Mouse (Mus musculus) left cerebral cortex, adult 9 months (tissue): Measurements from ENCODE around the gene Nfib.

Experiments
- DNase-seq, 2 experiments: peaks; one replicate each; pipeline ENCODE4 v3.0.0; 2022; ENCODE audit warnings: low spot score in 2 of 2

Nfib gene

GRCm38 (mm10) chr4:82624285-82625045 is 81.1 kb downstream of the Nfib start:
- DNase-seq, result no peak

- DNase-seq, result no peak
Observed at GRCm38 (mm10) chr4:82623835-82624234, 81.7 kb downstream of the Nfib start.

DNA sequence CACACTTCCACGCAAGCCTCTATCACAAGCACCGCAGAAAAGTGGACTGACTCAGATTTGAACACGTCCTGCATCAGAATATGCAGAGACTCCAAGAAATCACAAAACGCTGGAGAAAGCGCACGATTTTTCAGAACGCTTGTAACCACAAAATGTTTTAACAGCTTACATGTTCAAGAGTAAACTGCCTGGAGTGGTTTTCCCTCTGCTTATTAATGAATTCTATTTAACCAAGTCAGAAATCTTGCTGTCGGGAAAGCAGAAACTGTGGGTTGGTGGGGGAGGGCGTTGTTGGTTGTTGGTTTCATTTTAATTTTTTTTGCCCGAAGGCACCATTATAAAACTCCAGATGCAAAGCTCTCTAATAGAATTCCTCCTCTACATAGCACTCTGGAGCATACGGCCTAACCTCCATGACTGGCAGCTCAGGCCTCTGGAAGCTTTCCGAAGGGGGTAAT is 82.4 kb downstream of the Nfib start:
- no peak for DNase-seq

DNA sequence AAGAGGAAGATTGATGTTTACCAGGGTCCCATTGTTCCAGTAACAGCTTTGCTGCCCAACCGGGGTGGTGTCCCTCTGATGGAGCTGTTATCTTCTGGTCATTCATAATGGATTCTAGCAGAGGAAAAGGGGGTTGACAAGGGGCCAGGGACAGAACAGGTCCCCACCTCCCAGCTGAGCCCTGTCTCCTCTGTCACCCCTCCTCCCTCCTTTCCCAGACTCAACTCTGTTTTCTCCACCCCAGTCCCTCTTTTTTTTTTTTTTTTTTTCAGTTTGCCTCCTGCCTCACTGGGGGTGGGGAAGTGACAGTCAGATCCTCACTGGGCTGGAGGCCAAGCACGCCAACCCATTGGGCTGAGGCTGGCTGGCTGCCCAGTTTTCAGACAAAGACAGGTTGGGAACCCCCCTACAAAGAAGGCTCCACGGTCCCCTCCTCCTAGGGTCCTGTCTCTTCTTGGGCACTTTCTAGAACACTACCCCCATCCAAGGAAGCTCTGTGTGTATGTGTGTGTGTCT is 83.2 kb downstream of the Nfib start:
- DNase-seq, result peak in 1 of 2 experiments; percentile 64

GRCm38 (mm10) chr4:82619539-82619941 is 86.0 kb downstream of the Nfib start:
- peak; percentile 49 to 76 for DNase-seq

DNA sequence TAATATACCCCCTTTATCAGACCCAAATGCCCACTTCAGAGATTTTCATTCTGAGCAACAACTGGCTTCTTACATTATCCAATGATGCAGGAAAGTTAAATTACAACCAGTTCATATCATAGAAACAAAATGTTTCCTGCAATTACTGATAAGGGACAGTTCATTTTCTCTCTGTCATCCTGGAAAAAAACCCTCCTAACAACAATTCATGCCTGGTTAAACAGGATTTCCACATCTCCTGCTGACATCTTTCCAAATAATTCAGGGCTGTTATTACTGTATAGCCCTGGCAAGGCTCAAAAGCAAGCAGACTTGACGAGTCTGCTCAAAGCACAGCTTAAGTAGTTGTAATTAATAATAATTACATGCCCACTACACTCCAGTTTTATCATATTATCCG is 86.5 kb downstream of the Nfib start:
- no peak for DNase-seq

- DNase-seq, result no peak
Observed at GRCm38 (mm10) chr4:82617257-82617656, 88.3 kb downstream of the Nfib start.

- DNase-seq, result no peak
Observed at GRCm38 (mm10) chr4:82615712-82616111, 89.8 kb downstream of the Nfib start.

- DNase-seq, result no peak
Observed at GRCm38 (mm10) chr4:82614466-82614805, 91.1 kb downstream of the Nfib start.

DNA sequence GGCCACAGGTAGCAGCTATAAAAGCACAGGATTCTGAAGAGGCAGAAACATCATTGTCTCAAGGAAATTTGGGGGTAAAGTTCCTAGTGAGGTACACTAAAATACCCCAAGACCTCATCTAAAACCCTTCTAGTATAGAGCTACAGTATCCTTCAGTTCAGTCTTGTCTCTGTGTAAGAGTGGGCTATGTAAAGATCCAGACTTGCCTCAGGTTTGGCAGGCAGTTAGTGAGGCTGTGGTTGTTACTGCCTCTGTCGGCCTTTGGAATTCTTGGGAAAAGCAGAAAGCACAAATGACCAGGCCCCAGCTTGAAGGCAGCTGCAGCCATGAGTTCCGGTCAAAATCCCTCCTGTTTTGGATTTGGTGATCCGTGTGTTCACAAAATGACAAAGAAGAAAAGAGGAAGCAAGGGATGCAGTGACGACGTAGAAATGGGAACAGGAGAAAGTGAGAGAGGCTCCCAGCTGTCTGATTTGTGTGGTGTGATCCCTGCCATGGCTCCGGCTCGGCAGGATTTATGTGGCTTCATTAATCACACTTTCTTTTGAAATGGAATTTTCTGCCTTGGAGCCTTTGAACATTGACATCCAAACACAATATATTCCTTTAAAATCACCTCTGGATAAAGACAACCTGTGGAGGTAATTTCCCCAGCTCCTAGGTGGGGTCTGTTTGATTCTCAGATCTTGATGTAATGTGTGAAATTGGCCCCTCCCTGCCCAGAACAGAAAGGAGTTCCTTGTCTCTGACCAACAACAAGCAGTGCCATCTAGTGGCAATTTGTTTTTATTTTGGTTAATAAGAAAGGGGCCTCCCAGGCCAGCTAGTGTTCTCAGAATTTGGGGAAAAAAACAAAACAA is 91.7 kb downstream of the Nfib start:
- peak in 1 of 2 experiments; percentile 46 for DNase-seq

DNA sequence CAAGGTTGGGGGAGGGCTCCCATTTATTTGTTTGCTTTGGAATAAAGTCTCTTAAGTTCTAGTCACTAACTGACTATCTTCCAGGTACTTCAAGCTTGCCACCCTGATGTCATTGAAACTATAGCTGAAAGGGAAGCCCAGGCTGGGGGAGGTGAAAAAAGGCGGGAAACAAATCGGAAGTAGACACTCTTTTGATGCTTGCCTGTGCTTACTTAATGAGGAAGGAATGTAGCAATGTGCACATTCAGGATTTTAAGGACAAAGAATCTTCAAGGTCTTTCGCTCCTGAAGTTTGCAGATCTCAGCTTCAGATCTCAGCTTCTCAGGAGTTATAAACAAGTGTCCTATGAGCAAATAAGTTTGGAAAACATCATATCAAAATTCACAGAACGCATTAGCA is 95.9 kb downstream of the Nfib start:
- no peak for DNase-seq

GRCm38 (mm10) chr4:82608768-82609610 is 96.6 kb downstream of the Nfib start:
- DNase-seq, result no peak

GRCm38 (mm10) chr4:82607266-82607665 is 98.3 kb downstream of the Nfib start:
- no peak for DNase-seq

- no peak for DNase-seq
Observed at GRCm38 (mm10) chr4:82606351-82606750, 99.2 kb downstream of the Nfib start.

DNA sequence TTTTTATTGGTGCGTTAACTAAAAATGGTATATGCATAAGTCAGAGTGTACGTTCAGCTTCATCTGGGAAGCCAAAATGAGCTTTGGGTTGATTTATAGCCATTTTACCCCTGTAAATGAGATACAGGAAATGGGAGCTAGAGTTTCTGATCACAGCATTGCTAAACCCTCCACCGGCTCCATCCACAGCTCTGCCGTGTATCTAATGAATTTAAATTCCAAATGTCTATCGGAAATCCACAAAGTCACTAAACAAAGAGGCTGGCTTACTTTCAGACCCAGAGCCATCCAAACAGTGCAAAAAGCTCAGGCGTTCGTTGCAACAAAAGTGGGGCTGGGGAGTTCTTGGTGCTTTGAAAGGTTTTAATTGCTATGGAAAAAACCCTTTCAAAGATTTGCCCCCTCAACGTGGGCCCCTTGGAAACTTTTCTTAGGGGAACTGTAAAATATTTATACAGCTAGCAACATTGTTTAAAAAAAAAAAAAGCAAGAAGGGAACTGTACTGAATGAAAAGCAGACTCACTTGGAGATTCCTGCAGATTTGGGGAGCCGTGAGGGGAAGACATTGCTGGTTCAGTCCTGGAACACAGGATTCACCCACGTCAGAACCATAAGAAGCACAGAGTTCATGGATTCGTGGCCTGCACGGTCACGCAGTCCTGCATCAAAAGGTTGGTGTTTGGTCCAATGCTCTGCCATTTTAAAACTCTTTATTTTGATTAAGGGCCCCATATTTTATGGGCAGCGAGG is 100.3 kb downstream of the Nfib start:
- no peak for DNase-seq

GRCm38 (mm10) chr4:82604501-82604900 is 101.0 kb downstream of the Nfib start:
- no peak for DNase-seq

- no peak for DNase-seq
Observed at GRCm38 (mm10) chr4:82600636-82601035, 104.9 kb downstream of the Nfib start.

- DNase-seq, result no peak
Observed at GRCm38 (mm10) chr4:82598436-82598835, 107.1 kb downstream of the Nfib start.

DNA sequence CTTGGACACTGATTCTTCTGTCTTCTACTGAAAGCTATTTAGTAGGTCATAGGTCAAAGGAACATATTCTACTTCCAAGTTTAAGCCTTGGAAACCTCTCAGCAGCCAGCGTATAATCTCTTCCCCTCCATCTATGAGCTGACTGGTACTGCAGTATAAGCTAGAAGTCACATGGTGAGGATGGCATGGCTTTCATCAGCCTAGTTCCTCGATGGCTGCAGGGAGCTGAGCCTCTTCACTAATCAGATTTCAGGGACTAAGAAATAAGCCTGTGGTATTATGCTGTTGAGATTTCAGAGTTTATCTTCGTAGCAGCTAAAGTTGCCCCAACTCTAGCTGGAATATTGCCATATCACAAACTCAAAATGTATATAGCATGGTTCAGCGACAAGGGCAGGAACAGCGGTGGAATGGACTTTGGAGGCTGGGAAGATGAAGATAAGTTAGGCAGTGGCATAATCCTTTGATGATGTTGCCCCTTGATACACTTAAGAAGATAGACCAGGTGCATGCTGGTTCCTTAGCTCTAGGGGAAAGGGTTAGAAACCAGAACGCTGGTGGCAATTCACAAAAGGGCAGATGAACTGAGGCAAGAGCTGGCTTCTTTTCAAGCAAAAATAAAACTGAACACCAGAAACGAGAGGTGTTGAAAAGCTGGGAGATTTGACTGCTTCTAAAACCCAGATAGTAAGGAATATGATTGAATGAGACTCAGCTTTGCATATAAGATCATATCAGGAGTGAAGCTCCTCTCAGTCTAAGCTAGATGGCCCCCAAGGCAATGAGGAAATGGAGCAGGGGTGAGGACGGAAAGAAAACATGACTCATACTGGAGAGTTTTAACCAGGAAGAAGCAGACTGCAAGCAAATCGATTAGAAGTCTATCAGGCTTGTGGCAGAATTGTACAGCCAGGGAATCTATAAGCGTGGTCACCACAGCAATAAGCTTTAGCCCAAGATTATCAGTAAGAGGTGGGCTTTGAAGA is 111.6 kb downstream of the Nfib start:
- DNase-seq, result no peak
